Mouse (Mus musculus) layer of hippocampus, postnatal 36 days (tissue): ENCODE data around the gene Grn. TPM values are rescaled to one million over a fixed set of nuclear protein-coding genes. Genes with fewer than 3 reads are reported as not detected.
"Not testable (repeated sequence)": the region's sequence is repeated elsewhere in the genome, so short reads cannot be mapped to it uniquely, and the experiment has no call there.

Source experiments
- DNase-seq, 2 experiments: peaks; one replicate each; pipeline ENCODE4 v3.0.0; 2022
- total RNA-seq, 2 experiments: library from RNA; stranded (reverse); gene quantifications; 2 replicates each; pipeline ENCODE4 v1.2.3; 2021

The Grn gene
- total RNA-seq = 10 to 100 TPM; 60.3 to 68.3 TPM

DNA sequence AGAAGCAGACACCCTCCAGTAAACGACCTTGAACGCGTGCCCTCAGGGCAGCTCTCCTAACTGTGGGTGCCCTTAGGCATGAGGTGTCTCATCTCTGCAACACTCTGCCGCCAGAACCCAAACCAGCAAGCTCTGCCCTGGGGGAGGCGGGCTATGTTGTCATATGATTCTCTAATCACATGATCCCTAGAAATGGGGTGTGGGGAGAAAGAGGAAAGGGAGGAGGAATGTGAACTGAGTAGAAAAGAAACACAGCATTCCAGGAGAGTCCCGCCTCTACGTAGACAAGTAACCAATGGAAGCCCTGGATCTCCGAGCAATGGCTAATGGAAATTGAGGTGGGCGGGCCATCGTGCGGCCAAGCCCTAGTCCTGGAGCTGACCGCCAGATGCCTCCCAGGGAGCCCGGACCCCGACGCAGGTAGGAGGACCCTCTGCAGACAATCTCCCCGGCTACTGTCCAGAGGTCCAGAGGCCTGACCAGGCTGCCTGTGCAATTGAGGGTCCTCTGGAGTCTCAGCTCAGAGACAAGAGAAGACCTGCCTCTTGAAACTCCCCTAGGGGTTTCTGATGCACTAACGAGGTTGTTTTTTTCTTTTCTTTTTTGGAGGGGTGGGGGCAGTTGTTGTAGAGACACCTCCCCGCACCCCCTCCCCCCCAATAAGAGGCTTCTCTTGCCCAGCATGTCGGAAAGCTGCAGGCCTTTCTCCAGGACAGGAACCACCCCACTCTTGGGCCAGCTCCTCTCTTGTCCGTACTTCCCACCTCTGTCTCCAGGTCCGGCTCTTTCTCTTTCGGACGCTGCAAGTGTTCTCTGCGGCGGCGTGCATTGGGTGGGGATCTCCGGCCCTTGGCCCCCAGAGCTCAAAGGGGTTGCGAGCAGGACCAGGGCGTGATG, at the start of gene Grn:
Gene Grn, plus strand, starts transcription at position 195 of the 897 bp plus-strand sequence.
- DNase-seq = peak; percentile 87

DNA sequence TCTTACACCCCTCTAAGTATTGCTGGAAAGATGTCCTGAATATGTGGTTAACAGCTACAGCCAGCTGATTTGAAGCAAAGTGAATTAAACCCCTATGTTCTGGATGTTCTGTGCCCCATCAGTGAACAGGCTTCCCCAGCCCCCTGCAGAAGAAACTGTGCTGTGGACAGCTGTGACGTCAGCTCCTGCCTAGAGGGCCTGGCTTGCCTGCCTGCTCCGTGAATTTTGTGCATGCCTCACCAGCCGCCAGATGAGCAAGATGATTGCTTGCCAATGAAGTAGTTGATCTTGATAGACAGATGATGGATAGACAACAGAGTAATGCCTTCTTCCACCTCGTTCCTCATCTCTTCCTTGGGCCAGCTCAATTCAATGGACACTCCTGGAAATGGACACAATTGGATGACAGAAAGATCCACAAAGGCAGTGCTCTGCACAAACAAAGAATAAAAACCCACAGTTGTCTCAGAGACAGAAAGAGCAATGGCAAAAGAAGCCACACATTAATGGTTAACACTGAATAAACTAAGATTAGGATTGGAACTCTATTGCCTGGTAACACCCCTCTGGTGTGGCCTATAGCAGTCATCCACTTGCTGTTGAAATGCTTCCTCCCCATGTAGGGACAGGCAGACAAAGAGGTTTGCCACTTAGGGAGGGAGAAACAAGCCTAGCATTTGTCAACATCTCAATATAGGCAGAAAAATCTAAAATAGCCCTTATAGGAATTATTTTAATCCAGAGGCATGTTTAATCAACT, 48.6 kb upstream of the Grn start:
- no peak for DNase-seq

DNA sequence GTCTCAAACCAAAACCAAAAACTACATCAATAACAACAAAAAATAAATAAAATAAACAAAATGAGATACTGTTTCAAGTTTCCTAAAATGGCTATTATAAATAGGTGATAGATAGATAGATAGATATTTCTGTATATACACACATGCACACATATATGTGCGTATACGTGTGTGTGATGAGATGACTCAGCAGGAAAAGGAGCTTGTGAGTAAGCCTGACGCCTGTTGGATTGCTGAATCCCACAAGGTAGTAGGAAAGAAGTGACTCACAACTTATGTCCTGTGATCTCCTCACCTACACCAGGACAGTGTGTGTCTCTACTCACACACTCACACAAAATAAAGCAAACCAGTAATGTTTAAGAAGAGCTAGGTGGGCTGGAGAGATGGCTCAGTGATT, 47.3 kb upstream of the Grn start:
- DNase-seq = no peak

DNA sequence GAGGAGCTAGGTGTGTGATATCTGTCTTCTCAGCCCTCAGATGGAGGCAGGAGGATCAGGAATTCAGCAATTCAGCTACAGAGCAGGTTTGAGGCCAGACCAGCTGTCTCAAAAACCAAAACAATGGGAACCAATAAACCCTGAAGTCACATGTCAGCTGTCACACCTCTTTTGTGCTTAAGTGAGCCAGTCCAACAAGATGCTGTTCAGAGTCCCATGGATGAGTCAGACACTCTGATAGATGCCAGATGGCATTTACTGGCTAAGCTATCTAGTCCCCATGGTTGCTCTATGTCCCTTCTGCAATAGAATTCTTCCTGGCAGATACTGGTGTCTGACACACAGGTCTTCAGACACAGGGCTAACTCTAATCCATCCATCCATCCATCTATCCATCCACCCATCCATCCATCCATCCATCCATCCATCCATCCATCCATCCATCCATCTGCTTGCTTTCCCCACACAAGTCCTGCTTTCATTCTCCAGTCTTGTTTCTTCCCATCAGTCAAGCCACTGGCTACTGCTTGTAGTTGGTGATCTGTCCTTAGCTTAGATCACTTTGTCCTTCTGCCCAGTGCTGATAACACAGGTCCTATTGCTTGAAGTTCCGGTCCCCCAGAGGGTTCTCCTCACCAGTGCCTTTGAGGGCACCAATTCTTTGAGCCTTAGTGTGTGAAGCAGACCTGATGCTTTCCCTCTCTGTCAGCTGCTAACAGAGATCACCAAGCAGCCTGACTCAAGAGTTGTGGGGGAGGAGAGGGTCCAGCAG, 46.6 kb upstream of the Grn start:
- DNase-seq = no peak

DNA sequence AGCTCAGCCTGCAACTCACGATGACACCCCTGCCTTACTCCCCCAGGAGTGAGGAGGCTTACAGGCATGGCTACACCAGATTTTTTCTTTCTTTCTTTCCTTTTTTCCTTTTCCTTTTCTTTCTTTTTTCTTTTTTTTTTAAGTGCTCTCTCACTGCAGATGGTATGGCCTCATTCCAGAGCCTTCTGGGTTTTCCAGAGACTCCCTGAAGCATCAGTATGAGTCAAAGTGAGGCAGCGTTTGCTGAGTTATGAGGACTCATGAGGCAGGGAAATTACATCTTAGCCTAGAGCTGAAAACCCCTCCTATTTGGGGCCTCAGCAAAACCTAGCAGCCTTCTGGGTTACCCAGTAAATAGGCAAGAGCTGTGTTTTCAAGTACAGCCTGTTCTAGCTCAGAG, 45.7 kb upstream of the Grn start:
- DNase-seq = peak in 1 of 2 experiments; percentile 14

DNA sequence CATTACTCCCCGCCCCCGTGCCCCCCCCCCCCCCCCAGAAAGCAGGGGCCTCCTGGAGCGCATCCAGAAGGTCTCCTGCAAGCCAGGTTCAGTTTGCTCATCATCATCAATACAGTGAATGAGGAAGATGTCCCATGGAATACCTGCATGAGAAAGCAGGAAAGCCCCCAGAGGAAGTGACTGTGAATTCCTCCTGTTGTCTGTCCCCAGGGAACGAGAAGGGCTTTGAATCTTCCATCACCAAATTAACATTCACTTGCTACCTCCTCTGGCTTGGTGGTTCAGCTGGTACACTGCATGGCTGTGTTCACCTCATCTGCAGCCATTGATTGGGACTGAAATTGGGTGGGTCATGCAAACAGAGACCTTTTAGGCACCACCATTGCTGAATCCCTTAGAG, 45.0 kb upstream of the Grn start:
- DNase-seq = no peak

DNA sequence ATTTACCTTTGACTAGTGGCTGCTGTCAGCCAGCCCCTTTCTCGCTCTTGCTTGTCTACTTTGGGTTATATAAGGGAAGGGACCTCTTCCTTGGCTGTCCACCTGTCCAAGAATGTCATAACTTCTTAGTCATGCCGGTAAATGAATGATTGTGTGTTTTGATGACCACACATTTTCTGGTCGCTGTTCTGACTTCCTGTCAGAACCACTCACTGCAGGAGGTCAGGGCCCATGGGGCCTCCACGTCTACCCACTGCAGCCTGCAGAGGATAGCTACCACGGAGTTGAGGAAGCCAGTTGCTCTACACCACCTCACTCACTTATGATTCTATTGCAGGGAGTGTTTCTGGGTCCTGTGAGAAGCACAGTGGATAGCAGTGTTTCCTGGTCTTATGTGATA, 44.0 kb upstream of the Grn start:
- no peak for DNase-seq

DNA sequence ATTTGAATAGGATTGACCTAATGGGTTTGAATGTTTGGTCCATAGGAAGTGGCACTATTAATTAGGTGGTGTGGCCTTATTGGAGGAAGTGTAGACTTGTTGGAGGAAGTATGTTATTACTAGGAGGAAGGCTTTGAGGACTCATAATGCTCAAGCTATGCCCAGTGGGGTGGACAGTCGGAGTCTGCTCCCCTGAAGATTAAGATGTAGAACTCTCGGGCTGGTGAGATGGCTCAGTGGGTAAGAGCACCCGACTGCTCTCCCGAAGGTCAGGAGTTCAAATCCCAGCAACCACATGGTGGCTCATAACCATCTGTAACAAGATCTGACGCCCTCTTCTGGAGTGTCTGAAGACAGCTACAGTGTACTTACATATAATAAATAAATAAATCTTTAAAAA, 40.7 kb upstream of the Grn start:
- not testable (repeated sequence) for DNase-seq

DNA sequence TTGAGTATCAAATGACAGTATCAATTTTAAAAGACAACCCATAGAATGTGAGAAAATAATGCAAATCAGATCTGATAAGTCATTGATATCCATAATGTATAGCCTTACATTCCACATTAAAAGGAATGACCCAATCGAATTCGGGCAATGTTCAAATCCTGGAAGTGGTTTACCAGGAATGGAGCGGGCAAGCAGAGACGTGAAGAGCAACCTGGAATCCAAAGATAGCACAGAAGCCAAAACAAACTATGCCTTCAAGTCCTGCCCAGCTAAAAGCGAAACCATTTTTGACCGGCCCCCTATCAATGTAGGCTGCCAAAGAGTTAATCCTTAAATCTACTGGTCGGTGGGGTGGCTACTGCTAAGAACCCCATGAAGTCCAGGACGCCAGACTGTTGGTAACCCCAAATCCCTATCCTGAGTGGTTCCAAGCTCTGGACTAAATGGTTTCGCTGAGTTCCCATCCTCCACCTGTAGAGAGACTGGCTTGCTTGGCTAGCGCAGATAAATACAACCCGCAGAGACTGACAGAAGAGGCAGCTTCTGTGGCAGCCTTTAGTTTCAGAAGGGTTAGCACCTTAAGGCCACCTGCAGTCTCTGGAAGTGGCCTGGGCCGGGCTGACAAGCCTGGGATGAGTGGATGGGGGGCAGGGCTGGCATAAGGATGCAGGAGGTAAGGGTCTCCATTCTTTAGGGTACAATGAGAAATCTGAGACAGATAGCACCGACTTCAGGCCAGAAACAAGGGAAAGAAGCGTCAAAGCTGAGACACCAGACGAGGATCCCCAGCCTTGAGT, 37.5 kb upstream of the Grn start:
- DNase-seq = no peak

DNA sequence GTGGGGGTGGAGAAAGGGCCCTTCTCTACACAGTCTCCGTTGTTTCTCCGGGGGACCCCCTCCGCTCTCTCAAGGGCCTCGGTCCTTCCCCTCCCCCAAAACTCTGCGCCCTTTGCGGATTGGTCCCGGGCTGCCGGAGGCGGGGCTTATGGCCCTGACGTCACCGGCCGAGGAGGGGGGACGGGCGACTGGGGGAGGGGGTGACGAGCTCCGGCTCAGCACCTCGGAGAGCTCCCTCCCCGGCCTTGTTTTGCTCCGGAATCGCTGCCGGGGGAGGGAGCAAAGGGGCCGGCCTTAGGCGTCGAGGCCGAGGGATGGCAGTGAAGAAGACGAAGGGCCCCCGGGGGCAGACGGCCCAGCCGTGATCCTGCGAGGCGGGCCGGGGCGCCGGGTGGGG, 36.9 kb upstream of the Grn start, which contains the start of gene Rundc3a:
Gene Rundc3a, plus strand, starts transcription at position 166 of the 397 bp plus-strand sequence.
- DNase-seq = peak; percentile 95 to 97

DNA sequence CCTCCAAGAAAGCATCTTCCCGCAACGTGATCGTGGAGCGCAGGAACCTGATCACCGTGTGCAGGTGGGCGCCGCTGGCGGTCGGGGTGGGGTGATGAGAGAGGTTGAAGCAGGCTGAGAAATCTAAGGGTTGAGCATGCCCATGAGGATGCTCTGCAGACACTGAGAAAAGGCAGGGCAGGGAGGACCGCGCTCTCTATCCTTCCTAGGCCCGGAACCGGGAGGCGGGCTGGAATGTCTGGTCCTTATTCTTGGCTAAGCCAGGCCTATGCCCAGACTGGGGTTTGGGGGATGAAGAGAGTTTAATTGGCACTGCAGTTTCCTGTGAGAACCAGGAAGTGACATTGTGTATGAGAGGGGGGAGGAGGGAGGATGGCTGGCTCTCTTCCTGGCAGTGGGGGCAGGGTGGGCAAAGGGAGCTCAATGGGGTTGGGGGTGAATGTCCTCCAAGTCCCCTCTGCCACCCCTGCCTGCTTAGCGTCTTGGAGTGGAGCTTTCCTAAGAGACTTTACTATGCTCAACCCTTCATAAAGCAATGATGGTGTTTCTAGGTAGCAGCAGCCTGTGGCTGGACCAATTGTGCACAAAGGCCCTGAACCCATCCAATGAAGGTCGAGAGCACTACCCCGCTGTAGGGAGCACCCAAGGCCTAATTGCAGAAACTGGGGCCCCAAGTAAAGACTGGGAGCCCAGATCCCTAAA, 36.2 kb upstream of the Grn start:
- peak in 1 of 2 experiments; percentile 52 for DNase-seq

DNA sequence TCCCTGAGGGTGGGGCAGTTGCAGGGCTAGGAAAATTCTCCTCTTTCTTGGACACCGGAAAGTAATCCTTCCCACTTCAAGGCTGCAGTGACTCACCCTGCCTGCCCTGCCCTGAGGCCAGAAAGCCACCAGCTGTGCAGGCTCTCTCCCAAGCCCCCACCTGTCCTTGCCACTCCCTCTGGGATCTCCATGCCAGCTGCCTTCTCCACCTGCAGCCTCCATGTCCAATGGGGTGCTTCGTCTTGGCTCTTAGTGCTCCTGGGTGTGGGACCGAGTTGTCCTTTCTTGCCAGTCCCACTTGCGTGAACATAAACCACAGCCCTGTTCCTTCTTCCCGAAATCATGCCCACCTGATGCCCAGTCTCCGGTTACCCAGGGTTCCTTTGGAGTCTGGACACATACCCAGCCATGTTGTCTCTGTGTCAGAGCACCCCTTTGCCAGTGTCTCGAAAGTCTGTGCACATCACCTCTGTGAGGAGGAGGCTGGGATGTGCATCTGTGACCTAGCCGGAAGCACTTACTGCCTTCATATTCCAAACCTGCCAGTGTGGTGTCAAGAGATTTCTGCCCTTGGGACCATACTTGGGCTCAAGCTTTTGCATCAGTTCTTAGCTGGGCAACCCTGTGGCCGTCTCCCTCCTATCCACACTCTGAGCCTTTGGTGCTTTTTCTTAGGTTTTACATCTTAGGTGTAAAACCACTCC, 35.5 kb upstream of the Grn start:
- DNase-seq = peak in 1 of 2 experiments; percentile 12

DNA sequence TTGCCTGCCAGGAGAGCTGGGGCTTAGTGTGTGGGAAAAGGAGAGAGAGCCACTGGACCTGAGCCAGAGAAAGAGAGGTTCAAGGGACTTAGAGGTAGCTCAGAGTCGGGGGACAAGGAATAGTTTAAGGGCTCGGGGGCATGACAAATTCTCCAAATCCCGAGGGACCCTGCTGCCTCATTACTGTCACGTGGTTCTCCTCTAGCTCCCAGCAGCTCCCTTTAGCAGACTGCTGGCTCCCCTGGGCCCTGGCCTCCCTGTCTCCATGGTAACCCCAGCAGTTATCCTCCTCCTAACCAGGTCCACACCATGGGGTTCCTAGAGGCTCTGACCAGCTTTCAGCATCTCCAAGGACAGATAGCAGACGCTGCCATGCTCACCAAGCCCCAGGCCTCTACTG, 34.9 kb upstream of the Grn start:
- peak in 1 of 2 experiments; percentile 21 for DNase-seq

DNA sequence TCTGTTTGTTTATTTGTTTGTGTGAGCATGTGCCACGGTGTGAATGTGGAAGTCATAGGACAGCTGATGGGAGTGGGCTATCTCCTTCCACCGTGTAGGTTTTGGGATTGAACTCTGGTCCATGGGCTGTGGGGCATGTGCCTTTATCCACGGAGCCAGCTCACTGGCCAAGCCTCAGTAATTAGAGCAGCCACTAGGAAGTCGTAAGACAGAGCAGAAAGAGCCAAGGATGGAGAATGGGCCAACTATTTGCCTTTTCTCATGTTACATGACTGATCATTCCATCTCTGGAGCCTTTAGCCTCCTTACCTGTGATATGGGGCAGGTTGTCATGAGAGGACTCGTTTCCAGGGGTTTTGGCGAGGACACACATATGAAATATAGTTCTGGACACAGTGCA, 33.9 kb upstream of the Grn start:
- DNase-seq = peak in 1 of 2 experiments; percentile 3

DNA sequence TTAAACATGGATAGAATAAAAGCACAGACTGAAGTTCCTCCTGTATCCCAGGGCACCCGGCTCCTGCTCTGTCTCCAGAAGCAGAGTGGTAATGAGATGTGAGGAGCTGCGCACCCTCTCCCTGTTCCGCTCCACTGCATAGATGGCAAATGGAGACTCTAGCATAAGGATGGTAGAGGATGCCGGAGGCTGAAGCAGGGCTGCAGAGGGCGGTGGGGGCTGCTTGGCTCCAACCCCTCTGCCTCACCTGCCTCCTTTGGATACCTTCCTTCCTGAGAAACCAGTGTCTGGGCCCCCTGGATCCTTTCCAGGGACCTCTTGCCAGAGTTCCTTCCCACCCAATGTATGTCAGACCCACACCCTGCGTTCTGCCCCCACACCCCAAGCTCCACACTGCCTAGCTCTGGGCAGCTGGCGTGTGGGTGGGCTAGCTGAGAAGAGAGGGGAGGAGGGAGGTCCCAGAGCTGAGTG, 33.4 kb upstream of the Grn start:
- peak in 1 of 2 experiments; percentile 23 for DNase-seq

DNA sequence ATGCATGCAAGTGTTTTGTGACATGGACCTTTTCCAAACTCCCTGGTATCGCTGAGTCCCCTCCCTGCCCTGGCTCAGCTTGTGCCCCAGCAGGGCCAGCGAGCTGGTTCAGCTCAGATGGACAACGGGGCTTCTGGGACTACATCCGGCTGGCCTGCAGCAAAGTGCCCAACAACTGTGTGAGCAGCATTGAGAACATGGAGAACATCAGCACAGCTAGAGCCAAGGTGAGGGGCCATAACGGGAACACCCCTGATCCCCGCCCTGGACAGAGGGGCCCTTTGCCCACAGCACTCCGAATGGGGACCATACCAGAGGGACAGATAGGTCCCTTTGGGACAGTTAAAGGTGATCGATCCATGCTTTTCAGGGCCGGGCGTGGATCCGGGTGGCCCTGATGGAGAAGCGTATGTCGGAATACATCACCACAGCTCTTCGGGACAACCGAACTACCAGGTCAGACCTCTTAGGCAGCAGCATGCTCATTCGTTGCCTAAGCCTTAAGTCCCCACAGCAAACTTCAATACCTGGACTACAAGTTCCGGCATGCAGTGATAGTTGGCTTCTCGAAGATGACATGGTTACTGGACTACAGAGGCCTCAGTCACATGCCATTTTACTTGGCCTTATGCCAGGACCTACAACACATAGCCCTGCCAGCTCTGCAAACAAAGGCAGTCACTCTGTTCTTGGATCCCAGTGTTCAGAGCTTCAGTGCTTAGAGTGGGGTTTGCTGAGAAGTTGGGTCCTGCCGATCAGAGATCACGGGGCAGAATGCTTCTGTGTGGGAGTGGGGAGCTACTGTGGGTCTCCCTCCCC, 31.9 kb upstream of the Grn start:
- DNase-seq = peak in 1 of 2 experiments; percentile 32

DNA sequence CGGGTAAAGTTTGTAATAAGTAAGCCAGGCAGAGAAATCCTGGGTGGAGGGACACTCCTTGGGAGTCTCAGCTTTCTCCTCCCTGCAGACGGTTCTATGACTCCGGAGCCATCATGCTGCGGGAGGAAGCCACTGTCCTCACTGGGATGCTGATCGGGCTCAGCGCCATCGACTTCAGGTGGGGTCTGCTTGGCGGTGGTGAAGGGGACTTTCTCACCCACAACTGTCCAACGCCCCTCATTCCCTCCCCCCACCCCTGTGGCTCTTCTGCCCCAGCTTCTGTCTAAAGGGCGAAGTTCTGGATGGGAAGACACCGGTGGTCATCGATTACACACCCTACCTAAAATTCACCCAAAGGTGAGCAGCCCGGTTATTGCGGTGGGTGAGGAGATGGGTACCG, 31.0 kb upstream of the Grn start:
- DNase-seq = no peak

DNA sequence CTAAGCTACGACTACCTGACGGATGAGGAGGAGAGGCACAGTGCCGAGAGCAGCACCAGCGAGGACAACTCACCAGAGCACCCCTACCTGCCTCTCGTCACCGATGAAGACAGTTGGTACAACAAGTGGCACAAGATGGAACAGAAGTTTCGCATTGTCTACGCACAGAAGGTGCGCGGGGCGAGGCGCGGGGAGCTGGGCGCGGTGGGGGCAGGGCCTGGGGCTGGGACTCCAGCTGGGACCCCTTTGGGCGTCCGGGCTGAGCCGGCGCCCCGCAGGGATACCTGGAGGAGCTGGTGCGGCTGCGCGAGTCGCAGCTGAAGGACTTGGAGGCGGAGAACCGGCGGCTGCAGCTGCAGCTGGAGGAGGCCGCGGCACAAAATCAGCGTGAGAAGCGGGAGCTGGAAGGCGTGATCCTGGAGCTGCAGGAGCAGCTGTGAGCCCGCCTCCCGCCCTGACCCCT, 30.5 kb upstream of the Grn start:
- DNase-seq = peak in 1 of 2 experiments; percentile 4

DNA sequence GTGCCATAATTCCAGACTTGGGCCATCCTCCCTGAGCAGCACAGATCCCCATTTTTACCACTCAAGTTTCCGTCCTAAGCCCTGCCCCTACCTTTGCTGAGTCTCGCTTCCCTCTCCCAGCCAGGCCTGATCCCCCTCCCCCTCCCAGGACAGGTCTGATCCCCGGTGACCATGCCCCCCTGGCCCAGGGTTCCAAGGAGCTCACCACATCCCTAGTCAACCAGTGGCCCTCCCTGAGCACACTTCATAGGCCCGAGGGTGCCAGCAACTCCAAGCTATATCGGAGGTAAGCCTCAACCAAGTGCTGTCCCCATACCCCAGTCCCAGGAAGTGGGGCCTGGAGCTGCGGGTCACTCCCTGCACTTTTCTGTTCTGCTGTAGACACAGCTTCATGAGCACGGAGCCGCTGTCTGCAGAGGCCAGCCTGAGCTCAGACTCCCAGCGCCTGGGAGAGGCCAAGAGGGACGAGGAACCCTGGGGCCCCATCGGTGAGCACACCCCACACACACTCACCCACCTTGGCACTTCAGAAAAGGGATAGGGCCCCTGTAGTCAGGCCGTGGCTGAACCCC, 29.5 kb upstream of the Grn start:
- no peak for DNase-seq
